Mouse (Mus musculus): Measurements from ENCODE around the gene Arhgdia.

- TF ChIP-seq MAFK (IDR thresholded peaks at IDR 0.05; ENCODE audit: insufficient replicate concordance, low read length) = no peak
- TF ChIP-seq CTCF (conservative IDR thresholded peaks at IDR 0.05 in 1 of 2, IDR thresholded peaks at IDR 0.05 in 1 of 2; ENCODE audit: low read depth in 2 of 2, low read length in 2 of 2) = no peak
These were observed 32.1 kb upstream of the Arhgdia start for GRCm38 (mm10) chr11:120613481-120613972.
